Mouse (Mus musculus) brown adipose tissue, adult 24 weeks (tissue): ENCODE results near the gene Tspo. TPM values are rescaled to one million over a fixed set of nuclear protein-coding genes. Genes with fewer than 3 reads are reported as not detected.

Source experiments
- H3K27ac ChIP-seq: fragments of 200-500 bp; replicated peaks from 2 replicates; pipeline ENCODE4 v1.5.1; 2012; ENCODE audit warnings: low read depth, mild to moderate bottlenecking, low read length
- H3K4me1 ChIP-seq: fragments of 200-500 bp; 2 replicates; pipeline ENCODE4 v1.6.1; 2012; ENCODE audit warnings: low read length, mixed read lengths; ENCODE audit not compliant: control insufficient read depth, insufficient read depth, insufficient read length
- H3K4me3 ChIP-seq: fragments of 200-500 bp; 2 replicates; pipeline ENCODE4 v1.5.1; 2012; ENCODE audit warnings: low read depth, mild to moderate bottlenecking, low read length, moderate library complexity; ENCODE audit not compliant: insufficient read depth
- polyA plus RNA-seq: library from polyadenylated mRNA; stranded (reverse); fragments of >200 nt; gene quantifications from 2 replicates; pipeline ENCODE4 v1.2.4, GENCODE M21; 2012; ENCODE audit not compliant: missing spikeins, insufficient read depth, insufficient read length

The Tspo gene
- polyA plus RNA-seq, 1 experiment: 723 TPM

DNA sequence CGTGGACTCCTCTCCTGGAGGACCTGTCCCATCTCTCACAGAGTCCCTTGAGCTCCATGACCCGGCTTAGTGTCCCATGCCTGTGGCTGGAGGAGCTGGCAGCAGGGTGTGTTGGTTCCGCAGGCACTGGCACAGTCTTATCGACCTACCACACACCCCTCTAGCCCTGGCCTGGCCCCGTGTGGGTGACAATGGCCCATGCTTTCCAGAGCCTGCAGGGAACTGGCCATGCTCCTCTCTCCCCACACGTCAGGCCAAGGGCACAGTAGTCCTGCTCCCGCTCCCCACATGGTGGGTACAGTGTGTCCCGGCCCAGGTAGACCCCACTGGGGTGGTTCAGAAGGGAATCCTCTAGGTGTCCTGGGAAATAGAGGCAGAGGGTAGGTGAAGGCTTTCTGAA is 43.3 kb downstream of the Tspo start:
- no peak overlapping the region for H3K4me3 ChIP-seq
- peaks cover 2% of the 10 kb centered on the region; the same call in 1 of the 2 replicates for H3K4me1 ChIP-seq
- H3K27ac ChIP-seq: no peak overlapping the region

DNA sequence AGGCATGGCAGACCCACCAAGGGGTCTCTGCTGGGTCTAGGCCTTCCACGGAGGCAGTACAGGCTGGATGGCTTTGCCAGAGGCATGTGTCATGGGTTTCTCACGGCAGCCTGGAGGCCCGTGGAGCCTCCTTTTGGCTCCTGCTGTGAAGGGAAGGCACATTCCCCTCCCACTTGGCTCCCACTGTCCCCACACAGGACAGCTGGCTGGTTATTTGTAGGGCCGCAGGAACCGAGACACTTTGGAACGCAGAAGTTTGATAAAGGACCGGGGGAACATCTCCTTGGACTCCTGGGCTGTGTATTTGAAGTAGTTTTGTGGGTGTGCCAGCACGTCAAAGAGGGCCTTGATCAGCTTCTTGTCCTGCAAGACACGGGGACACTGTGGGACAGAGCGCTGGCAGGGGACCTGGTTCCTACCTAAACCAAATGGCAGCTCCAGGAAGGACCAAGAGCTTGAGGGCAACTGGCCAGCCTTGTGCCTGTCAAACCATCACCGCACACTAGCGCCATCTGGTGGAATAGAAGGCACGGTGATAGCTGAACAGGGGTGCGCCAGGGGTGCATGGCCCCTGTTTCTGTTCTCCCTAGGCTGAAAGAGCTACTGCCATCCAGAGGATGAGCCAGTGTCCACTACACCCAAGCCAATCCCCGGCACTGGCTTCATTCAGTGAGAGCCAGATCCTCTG is 43.9 kb downstream of the Tspo start:
- peaks cover 2% of the 10 kb centered on the region; the same call in 1 of the 2 replicates for H3K4me1 ChIP-seq
- H3K27ac ChIP-seq: no peak overlapping the region
- H3K4me3 ChIP-seq: no peak overlapping the region

DNA sequence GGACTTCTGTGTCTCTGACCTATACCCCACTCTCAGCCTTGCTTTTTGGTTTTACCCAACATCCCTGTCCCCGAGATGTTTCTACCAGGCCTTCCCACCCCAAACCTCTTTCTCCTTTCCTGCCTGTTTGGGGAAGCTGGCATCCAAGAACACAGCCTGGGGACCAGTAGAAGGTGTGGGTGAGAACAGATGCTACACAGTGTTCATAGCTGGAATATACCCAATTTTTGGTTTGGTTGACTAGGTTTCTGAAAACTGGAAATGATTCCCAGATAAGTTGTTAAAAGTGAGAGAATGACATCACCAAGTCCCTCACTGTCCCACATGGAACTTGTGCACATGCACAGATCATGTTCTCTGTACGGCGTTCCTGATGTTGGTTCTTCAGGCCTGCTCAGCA is 51.9 kb downstream of the Tspo start:
- Histone ChIP-seq H3K4me3 (no peak overlapping the region), H3K27ac (no peak overlapping the region), H3K4me1 (no peaks in the 10 kb centered on the region)

Other genes with a start within 250 kb of the Tspo start
- 6.4 and 12.2 TPM in 2 replicates for gene Arfgap3, start 213.3 kb upstream of the Tspo start, polyA plus RNA-seq
- gene Pacsin2, start 99.0 kb upstream of the Tspo start, polyA plus RNA-seq: 42.5 and 50.0 TPM in 2 replicates
- gene Ttll1, start 52.7 kb upstream of the Tspo start, polyA plus RNA-seq: 6.0 and 7.2 TPM in 2 replicates
- 4.1 TPM in 1 of 2 replicates, not detected in the other for gene Bik, start 36.7 kb upstream of the Tspo start, polyA plus RNA-seq
- gene Mcat, start 195 bp downstream of the Tspo start, polyA plus RNA-seq: 29.1 and 29.6 TPM in 2 replicates
- gene Ttll12, start 31.6 kb downstream of the Tspo start, polyA plus RNA-seq: 7.0 and 7.7 TPM in 2 replicates
- not detected in 2 replicates for gene Scube1, start 161.4 kb downstream of the Tspo start, polyA plus RNA-seq
- not detected in 2 replicates for gene Mpped1, start 215.9 kb downstream of the Tspo start, polyA plus RNA-seq